Mouse (Mus musculus) ES-E14 (cell line): ENCODE data around the gene Gm6993. TPM values are rescaled to one million over a fixed set of nuclear protein-coding genes. Genes with fewer than 3 reads are reported as not detected.
A peak's percentile ranks its signal among the peaks of the same experiment; 100 is the strongest.

Experiments
- DNase-seq: peaks from one replicate; pipeline ENCODE4 v3.0.0-alpha.2; 2013; ENCODE audit warnings: low read depth, low spot score
- H3K27ac ChIP-seq: 2 replicates; pipeline ENCODE4 v1.5.1; 2012; ENCODE audit warnings: low read depth, mild to moderate bottlenecking, low read length, moderate library complexity, mixed read lengths; ENCODE audit not compliant: poor library complexity, insufficient read depth, severe bottlenecking
- H3K36me3 ChIP-seq: 2 replicates; pipeline ENCODE4 v1.6.1; 2012; ENCODE audit warnings: mild to moderate bottlenecking, low read length, moderate library complexity, mixed read lengths; ENCODE audit not compliant: control insufficient read depth, poor library complexity, insufficient read depth, severe bottlenecking
- H3K4me1 ChIP-seq, 2 experiments: fragments of 150-350 bp in 1 of 2; sonication (generic) in 1 of 2; 2 replicates each; pipeline ENCODE4 v1.6.1; 2012; ENCODE audit warnings: low read length in 2 of 2, mild to moderate bottlenecking in 1 of 2, mixed read lengths in 1 of 2; ENCODE audit not compliant: control insufficient read depth in 2 of 2, insufficient read depth in 2 of 2, poor library complexity in 1 of 2
- H3K4me3 ChIP-seq, 2 experiments: fragments of 150-350 bp in 1 of 2; sonication (generic) in 1 of 2; 2 replicates each; pipeline ENCODE4 v1.5.1; 2012; ENCODE audit warnings: low read length in 2 of 2, low read depth in 1 of 2, mild to moderate bottlenecking in 1 of 2, mixed read lengths in 1 of 2; ENCODE audit not compliant: insufficient read depth in 1 of 2, poor library complexity in 1 of 2, severe bottlenecking in 1 of 2
- H3K9ac ChIP-seq: 2 replicates; pipeline ENCODE4 v1.6.1; 2012; ENCODE audit warnings: low read depth, mild to moderate bottlenecking, low read length, mixed read lengths; ENCODE audit not compliant: poor library complexity, insufficient read depth, severe bottlenecking
- H3K9me3 ChIP-seq: fragments of 150-350 bp; sonication (generic); 2 replicates; pipeline ENCODE4 v1.6.1; 2012; ENCODE audit warnings: low read depth, mild to moderate bottlenecking, low read length; ENCODE audit not compliant: control insufficient read depth, insufficient read depth
- CHD2 ChIP-seq: IDR thresholded peaks from 2 replicates; pipeline ENCODE4 v1.6.1; 2014; ENCODE audit warnings: mild to moderate bottlenecking, low read depth, low read length, inconsistent platforms
- HCFC1 ChIP-seq: IDR thresholded peaks from 2 replicates; pipeline ENCODE4 v1.6.1; 2012; ENCODE audit warnings: low read length, inconsistent platforms, borderline replicate concordance; ENCODE audit not compliant: insufficient read depth
- MAFK ChIP-seq: IDR thresholded peaks from 2 replicates; pipeline ENCODE4 v1.6.1; 2014; ENCODE audit warnings: mild to moderate bottlenecking, low read depth, low read length, inconsistent platforms; ENCODE audit not compliant: insufficient read depth
- ZC3H11A ChIP-seq: IDR thresholded peaks from 2 replicates; pipeline ENCODE4 v1.6.1; 2012; ENCODE audit warnings: low read depth, mild to moderate bottlenecking, inconsistent platforms, low read length, borderline replicate concordance
- ZNF384 ChIP-seq: IDR thresholded peaks from 2 replicates; pipeline ENCODE4 v1.6.1; 2012; ENCODE audit warnings: low read depth, low read length, inconsistent platforms
- in situ Hi-C, 2 experiments: fragments of 600-800 bp; cut with MboI; formaldehyde crosslinking; loops; one replicate each; pipeline ENCODE4 v1.15.1; 2025; ENCODE audit warnings: low sequenced_read_pairs in 2 of 2, inconsistent platforms in 1 of 2; ENCODE audit not compliant: unreplicated experiment in 2 of 2
- total RNA-seq: library from RNA; depleted of rRNA; stranded (reverse); fragments of 300-350 nt; gene quantifications from 2 replicates; pipeline ENCODE4 v1.2.3, GENCODE M21; 2012

Gm6993 gene
- total RNA-seq, 1 experiment, result not detected

- peaks cover 0 to 18% of the 10 kb centered on the region in 2 experiments; a peak in 3 of 4 replicates for H3K4me1 ChIP-seq
- no peak for DNase-seq
These were observed 26.1 kb downstream of the Gm6993 start for GRCm38 (mm10) chr12:31266686-31267085.

GRCm38 (mm10) chr12:31267363-31267762, 26.8 kb downstream of the Gm6993 start:
- TF ChIP-seq CHD2, result no peak
- no peak for TF ChIP-seq MAFK
- TF ChIP-seq HCFC1, result no peak
- no peak for TF ChIP-seq ZC3H11A
- TF ChIP-seq ZNF384, result no peak
- H3K36me3 ChIP-seq, result peaks cover 19% of the 10 kb centered on the region
- DNase-seq, result no peak
- no peak overlapping the region for H3K27ac ChIP-seq
- no peak overlapping the region for H3K9ac ChIP-seq
- H3K9me3 ChIP-seq, result no peaks in the 10 kb centered on the region
- H3K4me1 ChIP-seq, result peaks cover 0 to 24% of the 10 kb centered on the region in 2 experiments; a peak in 3 of 4 replicates
- H3K4me3 ChIP-seq, result no peak overlapping the region
- in situ Hi-C loops, result no loop called here

More at GRCm38 (mm10) chr12:31266686-31267085, 26.1 kb downstream of the Gm6993 start:
- no peak overlapping the region for H3K9ac ChIP-seq
- H3K27ac ChIP-seq, result no peak overlapping the region
- peaks cover 12% of the 10 kb centered on the region; the same call in 1 of the 2 replicates for H3K36me3 ChIP-seq
- no peaks in the 10 kb centered on the region for H3K9me3 ChIP-seq
- peak overlapping the region; percentile 61 to 76 for H3K4me3 ChIP-seq
- TF ChIP-seq MAFK (no peak), ZNF384 (no peak), ZC3H11A (no peak), HCFC1 (no peak), CHD2 (no peak)
- in situ Hi-C loops, result no loop called here

- peaks cover 24% of the 10 kb centered on the region for H3K36me3 ChIP-seq
- H3K9ac ChIP-seq, result no peak overlapping the region
- H3K4me3 ChIP-seq, result no peak overlapping the region
- no peaks in the 10 kb centered on the region for H3K9me3 ChIP-seq
- no peak overlapping the region for H3K27ac ChIP-seq
- in situ Hi-C loops, result no loop called here
- no peak for DNase-seq
- TF ChIP-seq MAFK (no peak), CHD2 (no peak), ZC3H11A (no peak), HCFC1 (no peak), ZNF384 (no peak)
- peaks cover 0 to 27% of the 10 kb centered on the region in 2 experiments; a peak in 3 of 4 replicates for H3K4me1 ChIP-seq
These were observed 27.7 kb downstream of the Gm6993 start for GRCm38 (mm10) chr12:31268315-31268714.

GRCm38 (mm10) chr12:31269020-31269597, 28.5 kb downstream of the Gm6993 start:
- H3K4me3 ChIP-seq, result no peak overlapping the region
- H3K4me1 ChIP-seq, result peaks cover 0 to 27% of the 10 kb centered on the region in 2 experiments; a peak in 3 of 4 replicates
- H3K27ac ChIP-seq, result no peak overlapping the region
- no peaks in the 10 kb centered on the region for H3K9me3 ChIP-seq
- in situ Hi-C loops, result no loop called here
- no peak for DNase-seq
- no peak for TF ChIP-seq HCFC1
- TF ChIP-seq CHD2, result no peak
- TF ChIP-seq ZNF384, result no peak
- no peak for TF ChIP-seq ZC3H11A
- TF ChIP-seq MAFK, result no peak
- H3K9ac ChIP-seq, result no peak overlapping the region
- peaks cover 26% of the 10 kb centered on the region for H3K36me3 ChIP-seq
